Mouse (Mus musculus) ES-E14 (cell line): ENCODE measurements around the gene Ehmt2.

Experiments
- CHD2 ChIP-seq: IDR thresholded peaks from 2 replicates; pipeline ENCODE4 v1.6.1; 2014; ENCODE audit warnings: mild to moderate bottlenecking, low read depth, low read length, inconsistent platforms
- MAFK ChIP-seq: IDR thresholded peaks from 2 replicates; pipeline ENCODE4 v1.6.1; 2014; ENCODE audit warnings: mild to moderate bottlenecking, low read depth, low read length, inconsistent platforms; ENCODE audit not compliant: insufficient read depth
- ZNF384 ChIP-seq: IDR thresholded peaks from 2 replicates; pipeline ENCODE4 v1.6.1; 2012; ENCODE audit warnings: low read depth, low read length, inconsistent platforms

GRCm38 (mm10) chr17:34887942-34888341, 10.3 kb upstream of the Ehmt2 start:
- TF ChIP-seq MAFK (no peak), ZNF384 (no peak), CHD2 (no peak)
